Mouse (Mus musculus): ENCODE measurements at regions not wholly inside any gene's neighbourhood (a gene's known extent, or its start where the extent isn't known, plus 50 kb on each side); places are given as distances from the start of the nearest gene placed in this dataset.
A peak's percentile ranks its signal among the peaks of the same experiment; 100 is the strongest.
"Not testable (repeated sequence)": the region's sequence is repeated elsewhere in the genome, so short reads cannot be mapped to it uniquely, and the experiment has no call there.

DNA sequence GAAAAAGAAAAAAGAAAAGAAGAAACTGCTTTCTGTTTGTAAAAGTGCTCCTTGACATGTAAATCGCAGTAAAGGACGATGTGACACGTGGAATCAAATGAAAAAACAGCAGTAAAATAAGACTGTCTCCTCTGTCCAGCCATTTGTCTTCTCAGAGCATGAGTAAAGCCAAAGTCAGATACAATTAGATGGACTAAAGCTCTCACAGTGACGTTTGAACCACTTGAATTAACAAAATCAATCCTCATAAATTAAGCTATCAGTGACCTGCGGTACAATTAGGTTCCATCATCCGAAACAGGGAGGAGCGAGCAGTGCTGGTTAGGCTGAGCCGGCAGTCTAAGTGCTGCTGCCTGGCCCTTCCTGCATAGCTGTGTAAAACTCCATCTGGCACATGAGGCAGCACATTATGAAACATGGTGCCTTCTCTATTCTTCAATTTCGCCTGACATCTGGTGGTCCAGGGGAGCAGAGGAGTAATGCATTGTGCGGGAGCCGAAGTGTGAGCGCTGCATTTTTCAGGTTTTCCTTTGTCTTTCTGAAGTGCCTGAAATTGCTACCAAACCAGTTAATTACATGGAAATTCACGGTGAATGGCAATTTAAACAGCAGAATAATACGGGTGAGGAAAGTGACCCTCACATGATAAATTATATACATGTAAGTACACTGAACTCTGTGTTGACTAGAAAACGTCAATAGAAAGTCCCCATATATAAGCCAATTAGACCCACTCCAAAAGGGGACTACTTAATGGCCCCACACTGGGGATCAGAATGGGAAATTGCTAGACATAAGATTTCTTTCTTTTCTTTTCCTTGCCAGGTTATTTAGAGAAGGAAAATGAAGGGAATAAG, 118.1 kb downstream of the Mmrn1 start:
- DNase-seq (ENCODE audit: low read depth, low spot score), result peak; percentile 45

DNA sequence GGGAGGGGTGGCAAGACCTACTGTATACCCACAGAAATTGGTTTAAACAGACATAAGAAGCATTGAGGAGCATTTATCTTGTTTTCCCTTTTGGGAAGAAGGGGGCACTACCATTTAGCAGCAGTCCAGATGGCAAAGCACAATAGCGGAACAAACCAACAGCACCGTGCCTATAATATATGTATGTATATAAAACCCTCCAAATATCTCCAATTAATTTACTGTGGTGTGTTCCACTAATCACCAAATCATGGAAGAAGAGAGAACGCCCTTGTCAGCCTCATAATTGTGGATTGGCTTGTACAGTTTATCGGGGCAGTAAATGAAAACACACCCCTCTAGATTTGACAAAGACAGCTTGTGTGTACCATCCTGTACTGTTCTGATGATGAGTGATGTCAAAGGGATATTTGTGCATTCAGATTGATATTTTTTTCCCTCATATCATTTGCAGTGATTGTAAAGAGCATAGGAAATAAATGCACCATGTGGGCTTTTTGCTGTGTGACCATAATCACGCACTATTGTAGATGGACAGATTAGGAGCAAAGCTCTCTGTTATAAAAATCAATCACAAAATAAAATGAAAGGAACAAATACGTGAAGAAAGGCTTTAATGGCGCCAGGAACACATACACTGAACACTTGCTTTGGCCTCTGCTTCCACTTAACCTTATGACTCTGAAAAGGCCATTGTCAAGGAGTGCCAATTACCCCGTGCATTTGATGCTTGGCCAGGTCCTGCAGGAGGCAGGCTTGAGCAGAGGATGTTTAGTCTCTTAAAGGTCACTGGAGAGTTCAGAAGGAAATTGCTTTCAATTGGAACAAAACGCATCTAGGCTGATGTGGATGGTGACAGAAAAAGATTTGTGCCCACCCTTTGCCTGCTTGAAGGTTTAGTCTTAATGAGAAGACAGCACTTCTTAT, 119.0 kb downstream of the Mmrn1 start:
- DNase-seq (ENCODE audit: low read depth, low spot score), result no peak

DNA sequence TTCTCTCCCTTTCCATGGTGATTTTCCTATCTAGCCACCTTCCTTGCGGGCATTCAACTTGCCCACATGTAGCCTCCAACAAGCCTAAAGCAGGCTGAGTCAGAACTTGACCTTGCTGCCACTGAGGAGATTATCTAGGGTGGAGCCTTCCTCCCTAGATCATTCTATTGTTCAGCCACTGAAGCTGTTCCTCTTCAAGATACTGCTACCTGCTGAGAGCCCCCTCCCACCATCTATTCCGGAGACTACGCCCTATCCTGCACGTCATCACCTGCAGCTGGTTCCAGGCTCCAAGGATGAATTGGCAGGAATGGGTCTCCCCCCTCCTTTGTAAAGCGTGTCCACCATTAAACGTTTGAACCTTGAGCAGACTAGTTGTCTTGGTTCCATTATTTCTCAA, 122.9 kb downstream of the Mmrn1 start:
- DNase-seq (ENCODE audit: low read depth, low spot score), result not testable (repeated sequence)

DNA sequence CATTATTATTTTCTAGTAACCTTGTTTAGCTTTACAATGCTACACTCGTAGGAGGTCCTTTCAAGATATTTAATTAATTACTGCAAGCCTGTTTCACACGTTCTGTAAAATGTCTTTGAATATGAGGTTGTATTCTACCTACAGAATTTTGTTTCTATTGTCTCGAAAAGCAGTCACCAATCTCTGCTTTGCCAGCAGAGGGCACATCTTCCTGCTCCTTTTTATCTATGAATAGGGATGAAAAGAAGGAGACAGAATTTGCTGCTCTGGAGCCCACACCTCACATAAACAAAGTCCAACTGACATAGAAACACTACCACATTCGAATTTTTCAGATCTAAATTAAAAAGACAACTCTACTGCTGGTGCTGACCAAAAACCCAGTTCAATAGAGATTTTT, 117.0 kb upstream of the Ccser1 start:
- no peak for DNase-seq (ENCODE audit: low read depth, low spot score)

DNA sequence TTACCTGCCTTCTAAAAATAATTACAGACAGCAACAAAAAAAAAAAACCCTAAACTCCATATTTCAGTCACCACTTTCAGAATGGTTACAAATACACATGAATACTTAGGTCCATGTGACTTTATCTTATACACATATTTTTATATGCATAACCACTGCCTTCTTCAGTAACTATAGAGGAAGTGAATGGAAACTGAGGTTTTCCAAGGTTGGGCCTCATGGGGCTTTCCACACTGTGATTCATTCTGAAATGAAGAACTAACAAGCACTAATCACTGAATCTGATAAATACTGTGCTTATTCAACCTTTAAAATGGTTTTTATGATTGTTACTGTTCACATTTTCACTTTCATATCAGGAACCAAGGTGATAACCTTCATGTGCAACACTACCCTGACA, 114.4 kb upstream of the Ccser1 start:
- DNase-seq (ENCODE audit: low read depth, low spot score), result no peak

DNA sequence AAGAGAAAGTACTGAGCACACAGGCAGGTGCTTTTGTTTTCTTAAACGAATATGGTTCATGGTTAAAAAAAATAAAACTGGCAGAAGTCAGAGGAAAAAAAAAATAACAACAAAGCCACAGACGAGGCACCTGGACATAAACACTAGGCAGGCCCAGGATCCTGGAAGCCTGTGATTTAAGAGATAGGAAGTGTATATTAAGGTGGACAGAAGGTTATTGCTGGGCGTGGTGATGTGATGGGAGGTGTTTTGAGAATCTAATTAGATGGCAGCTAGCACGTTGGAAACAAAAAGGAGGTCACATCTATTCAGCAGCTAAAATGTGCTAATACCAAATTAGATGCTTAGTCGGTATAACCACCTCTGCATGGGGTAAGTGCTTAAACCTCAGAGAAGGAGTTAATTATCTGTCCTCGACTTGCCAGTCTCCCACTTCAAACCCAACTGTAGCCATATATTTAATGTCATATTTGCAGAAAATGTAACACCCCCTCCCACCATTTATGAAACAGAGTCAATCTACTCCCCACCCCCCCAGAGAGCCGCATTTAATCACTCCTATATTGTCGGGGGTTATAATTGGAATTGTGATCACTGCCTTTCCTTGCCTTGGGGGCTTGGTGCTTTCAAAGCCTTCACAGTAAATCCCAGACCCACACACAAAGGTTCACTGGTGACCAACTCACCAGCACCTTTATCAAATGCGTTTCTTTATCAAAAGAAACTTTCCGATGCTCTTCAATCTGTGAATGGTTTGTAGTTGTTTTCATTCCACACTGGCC, 113.4 kb upstream of the Ccser1 start:
- no peak for DNase-seq (ENCODE audit: low read depth, low spot score)

DNA sequence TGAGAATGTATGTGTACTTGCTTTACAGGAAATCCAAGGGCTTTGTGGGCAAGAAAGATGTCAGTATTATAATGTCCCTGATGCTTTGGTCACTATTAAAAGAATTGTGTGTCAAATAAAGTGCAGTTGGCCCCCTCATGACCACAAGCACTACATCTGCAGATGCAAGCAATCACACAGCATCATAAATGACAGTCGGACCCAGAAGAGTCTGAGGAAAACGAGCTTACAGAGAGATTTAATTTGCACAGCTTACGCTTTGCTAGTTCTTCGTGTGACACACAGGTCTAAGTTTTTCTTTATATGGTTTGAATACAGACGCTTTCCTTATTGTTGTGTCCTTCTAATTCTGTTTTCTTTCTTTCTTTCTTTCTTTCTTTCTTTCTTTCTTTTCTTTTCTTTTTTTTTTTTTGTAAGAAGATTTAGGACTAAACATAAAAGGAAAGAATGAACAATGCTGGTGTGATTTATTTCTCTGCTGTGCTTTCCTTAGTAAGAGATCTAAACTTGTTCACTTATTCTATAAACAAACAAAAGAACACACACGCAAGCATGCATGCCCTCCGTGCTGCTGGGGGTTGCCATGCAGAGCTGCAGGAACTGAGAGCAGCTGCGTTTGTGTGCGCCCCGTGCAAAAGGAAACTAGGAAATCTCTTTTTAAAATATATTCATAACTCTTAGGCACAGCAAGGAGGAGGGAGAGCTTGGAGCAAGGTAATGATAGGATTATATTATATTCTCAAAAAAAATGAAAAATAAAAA, 112.6 kb upstream of the Ccser1 start:
- no peak for DNase-seq (ENCODE audit: low read depth, low spot score)

DNA sequence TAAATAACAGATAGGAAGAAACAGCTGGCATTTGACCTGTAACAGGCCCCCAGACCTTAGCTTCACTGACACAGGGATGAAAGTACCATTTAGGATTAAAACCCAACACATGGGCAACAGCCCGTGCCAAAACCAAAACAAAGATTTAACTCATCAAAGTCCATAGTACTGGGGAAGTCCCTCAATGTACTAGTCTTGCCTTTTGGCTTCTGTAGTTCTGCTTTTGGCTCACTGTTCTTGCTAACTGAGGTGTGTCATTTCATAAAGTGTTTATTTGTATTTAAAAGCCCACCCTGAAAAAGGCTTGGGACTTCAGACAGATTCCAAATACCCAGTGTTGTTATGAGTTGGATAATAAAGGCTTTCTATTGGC, 112.0 kb upstream of the Ccser1 start:
- DNase-seq (ENCODE audit: low read depth, low spot score), result no peak

DNA sequence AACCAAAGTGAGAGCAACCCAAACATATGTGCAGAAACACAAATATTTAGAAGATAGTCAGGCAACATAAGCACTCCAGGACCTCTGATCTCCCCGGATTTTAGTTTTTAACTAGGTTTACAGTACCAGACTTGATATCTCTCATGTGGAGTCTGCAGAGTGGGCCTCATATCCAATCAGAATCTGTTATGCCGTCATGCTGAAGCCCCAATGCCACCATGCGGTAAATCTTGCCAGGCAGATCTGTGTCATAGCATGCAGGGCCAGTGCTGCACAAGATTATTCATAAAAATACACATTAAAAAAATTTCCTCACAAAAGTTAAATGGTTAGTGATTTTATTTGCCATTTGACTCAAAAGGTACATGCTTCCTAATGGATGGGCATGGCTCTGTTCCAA, 106.9 kb upstream of the Ccser1 start:
- DNase-seq (ENCODE audit: low read depth, low spot score), result no peak

DNA sequence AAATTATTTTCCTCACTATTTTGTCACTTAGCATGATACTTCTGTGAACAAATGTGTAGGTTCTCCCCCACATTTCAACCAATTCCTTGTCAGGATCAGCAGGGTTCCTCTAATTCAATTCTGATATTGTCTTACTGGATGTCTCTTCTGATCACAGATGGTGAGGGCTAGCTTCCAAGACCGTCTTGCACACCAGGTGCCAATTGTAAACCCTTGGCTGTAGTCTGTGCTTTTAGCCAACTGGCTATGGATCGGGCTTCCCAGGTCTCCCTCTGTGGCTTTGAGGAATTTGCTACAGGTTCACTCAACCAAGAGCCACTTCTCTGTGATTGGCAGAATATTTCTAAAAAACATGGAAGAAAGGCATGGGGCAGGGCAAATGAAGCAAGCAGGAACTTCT, 106.3 kb upstream of the Ccser1 start:
- no peak for DNase-seq (ENCODE audit: low read depth, low spot score)

DNA sequence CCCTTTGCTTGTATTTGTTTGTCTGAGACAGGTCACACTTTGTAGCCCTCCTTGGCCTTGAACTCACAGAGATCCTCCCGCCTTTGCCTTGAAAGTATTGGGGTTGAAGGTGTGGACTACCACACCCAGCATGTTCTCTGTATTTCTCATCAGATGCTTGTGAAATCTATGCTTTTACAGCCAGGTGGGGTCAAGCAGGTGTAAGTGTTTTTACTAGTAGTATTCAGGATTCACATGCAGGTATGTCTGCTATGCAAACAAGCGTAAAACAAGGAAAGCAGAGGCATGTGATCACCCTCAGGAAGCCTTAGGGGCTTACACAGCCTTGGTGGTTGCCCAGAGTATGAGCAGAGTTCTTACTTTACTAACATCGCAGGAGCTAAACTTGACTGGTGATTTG, 105.4 kb upstream of the Ccser1 start:
- DNase-seq (ENCODE audit: low read depth, low spot score), result no peak

DNA sequence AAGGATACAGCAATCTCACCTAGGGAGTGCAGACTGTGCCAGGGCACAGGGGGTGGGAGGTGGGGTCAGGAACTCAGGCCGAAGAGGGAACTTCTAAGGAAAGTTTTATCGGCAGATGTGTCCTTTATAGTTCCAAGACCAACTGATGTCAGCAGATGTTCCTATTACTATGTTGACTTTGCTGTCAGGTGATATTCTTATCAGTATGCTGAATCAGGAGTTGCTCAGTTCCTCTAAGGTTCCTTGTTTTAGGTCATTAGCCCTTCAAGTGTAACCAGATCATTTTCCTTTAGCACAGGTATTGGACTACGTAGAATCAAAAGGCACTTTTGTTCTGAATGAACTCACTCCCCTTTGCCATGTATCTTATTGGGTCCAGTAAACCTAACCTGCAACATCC, 101.6 kb upstream of the Ccser1 start:
- DNase-seq (ENCODE audit: low read depth, low spot score), result no peak

DNA sequence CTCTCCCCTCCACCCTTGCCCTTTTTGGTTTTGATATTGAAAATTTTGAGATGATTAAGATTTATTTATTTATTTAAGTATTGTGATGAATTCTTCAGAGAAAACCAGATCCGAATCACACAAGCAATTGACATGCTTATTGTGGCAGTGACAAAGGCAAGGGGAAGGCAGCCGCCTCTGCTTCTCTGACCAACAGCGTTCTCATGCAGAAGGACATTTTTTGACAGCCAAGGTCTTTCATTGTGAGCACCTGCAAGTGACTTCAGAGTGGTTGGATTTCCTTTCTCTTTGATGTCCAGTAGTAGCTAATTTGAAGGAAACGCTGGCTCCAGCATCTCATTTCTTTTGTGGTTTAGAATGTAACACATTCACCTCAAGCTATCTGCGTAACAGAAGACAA, 99.5 kb upstream of the Ccser1 start:
- no peak for DNase-seq (ENCODE audit: low read depth, low spot score)

DNA sequence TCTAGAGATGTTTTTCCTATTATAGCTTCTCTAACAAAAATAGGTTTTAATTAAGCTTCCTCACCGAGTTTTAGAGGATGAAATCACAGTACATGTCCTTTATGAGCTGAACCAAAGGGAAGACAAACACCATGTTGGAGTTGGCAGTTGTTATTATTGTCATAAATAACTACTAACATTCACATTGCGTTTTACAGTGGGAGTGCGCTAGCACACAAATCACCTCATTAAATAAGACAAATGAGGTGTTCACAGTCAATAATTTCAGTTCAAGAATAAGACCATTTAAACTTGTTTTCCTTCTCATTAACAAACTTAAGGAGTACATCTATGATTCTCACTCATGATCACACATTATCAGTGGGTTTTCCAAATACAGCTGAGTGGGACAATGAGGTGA, 96.8 kb upstream of the Ccser1 start:
- no peak for DNase-seq (ENCODE audit: low read depth, low spot score)

DNA sequence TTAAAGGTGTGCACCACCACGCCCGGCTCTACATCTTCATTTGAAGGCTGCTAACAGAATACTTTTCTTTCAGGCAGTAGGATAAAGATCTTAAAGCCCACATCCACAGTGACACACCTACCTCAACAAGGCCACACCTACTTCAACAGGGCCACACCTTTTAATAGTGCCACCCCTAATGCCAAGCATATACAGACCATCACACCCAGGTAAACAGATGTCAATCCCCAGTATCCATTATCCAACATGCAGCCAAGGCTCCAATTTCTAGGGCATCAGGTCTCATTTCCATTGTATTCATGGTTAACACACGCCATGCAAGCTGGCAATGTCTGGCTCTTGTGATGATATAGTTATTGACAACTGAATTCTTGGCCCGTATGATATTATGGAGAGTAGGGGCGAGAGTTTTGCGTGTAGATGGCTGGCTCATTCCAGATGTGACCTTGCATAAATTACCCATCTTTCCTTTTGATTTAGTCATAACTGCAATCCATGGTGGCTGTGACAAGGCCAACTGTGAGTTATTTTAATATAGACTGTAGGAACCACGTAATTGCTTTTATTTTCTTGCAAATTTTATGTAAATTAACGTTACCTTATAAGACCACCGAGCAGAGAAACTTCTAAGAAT, 80.7 kb upstream of the Ccser1 start:
- DNase-seq (ENCODE audit: low read depth, low spot score), result no peak

DNA sequence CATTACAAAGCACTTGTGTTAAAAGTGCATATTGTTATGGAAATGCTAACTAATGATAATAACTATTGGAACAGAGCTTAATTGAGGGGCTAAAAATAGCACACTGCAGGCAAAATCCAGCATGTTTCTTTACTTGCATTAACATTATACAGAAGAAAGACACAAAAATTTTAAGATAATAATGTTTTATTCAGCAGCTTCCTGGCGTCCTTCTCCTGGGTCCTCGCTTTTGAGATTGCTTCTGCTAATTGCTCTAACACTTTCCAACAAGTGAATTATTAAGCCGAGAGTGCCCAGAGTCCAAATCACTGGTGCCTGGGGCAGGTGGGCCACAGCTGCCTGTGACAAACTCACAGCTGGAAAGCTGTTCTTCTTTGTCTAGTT, 80.2 kb upstream of the Ccser1 start:
- no peak for DNase-seq (ENCODE audit: low read depth, low spot score)

DNA sequence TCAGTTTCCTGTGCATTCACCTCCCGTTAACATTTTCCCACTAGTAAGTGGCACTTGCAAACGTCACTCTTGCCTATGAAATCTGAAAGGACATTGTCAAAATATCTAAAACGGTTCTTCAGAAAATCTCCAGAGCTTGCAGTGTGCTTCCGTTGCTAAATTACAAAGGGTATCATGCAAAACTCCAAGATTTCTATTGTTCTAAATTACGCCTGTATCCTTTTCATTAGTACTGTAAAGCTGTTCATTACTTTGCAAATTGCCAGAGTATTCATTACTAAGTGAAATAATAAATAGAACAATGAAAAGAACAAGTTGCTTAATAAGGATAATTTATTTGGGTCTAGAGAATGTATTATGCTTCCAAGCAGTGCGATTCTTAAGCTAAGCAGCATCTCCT, 78.2 kb upstream of the Ccser1 start:
- DNase-seq (ENCODE audit: low read depth, low spot score), result no peak

DNA sequence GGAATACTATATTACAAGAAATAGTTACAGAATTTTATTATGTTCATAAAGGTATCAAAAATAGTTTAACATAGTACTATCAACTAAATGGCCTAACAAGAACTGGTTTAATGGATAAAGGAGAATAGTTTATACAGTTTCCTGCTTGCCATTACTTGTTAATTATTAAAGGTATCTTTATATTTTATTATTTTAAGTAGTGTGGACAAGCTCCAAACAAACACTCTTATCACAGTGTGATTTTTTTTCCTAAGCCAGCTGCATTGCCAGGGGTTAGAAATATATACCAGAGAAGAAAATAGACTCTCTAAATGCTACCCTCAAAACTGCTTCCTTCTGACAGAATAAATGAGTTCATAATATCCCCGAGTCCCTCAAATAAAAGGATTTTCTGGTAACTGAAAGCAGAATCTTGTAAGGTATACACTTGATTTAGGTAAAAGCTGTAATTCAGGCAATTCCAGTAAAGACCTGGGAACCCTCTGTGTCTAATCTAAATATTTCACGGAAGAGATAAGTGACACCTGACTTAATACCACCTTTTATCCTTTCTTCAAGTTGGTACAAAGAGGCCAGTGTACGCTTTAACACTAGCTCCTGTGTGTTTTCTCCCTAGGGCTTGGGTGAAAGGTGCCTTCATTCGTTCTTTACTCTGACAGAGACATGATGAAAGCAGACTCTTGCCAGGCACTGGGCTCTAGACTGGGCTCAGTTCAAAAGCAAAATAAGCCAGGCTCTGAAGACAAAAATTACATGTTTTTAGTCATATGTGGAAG, 76.5 kb upstream of the Ccser1 start:
- DNase-seq (ENCODE audit: low read depth, low spot score), result no peak

DNA sequence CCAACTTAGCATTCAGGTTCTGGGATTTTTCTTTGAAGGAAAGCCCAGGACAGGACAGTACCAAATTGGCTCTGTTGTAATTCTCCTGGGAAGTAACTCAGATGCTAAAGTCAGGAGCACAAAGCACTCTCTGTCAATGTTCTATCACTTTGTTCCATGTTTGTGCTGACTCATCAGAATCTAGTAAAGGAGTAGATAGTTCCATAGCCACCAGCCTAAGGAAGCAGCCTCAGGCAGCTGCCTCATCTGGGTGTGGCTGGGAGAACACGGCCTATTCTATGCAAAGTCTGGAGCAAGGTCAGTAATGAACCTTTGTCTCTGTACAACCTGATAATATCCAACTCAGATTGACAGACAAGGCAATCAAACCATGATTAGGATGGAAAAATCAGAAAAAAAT, 64.9 kb upstream of the Ccser1 start:
- no peak for DNase-seq (ENCODE audit: low read depth, low spot score)

DNA sequence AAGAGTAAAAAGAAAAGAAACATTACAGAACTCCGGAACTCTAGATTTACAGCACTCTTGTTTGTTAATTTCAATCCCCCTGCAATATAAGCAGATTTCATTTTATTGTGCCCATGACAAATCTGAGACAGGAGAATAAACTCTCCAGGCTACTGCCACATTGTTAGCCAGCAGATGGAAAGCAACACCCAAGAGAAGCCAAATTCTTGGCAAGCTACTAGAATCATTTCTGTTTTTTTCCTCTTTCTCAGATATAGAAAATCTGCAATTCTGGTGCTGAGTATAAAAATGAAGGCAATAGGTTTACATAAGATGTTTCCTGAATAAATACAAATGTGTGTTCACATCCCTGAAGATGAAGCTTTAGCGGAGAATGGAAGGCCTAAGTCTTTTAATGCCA, 60.5 kb upstream of the Ccser1 start:
- DNase-seq (ENCODE audit: low read depth, low spot score), result no peak
